In genomic region chr9:118731650-118732049, GRCm38 (mm10) we compare ENCODE assay signal across 14 mouse cellular contexts.
A peak's percentile ranks its signal among the peaks of the same experiment; 100 is the strongest.
DNase-seq lines count a peak whose midpoint lies in the region; ATAC-seq and TF ChIP-seq lines count a peak whose summit lies in the region.
"Had no signal": no experiment of that assay in that cellular context is flagged by ENCODE, and none has a peak within 500 bp of the region (broad histone marks: within the 10 kb centered on the region; RNA-seq: fewer than 3 reads in every experiment).

No protein-coding gene starts in this region.

- H3K36me3 ChIP-seq in liver, postnatal 0 days (replicated peaks; ENCODE audit: insufficient read depth, low read length): no peaks in the 10 kb centered on the region
- no peaks in the 10 kb centered on the region for H3K36me3 ChIP-seq in liver, embryonic 12.5 days
- no peaks in the 10 kb centered on the region for H3K36me3 ChIP-seq in limb, embryonic 15.5 days
- H3K36me3 ChIP-seq in stomach, postnatal 0 days (ENCODE audit: control insufficient read depth, insufficient read depth, low read length): no peaks in the 10 kb centered on the region
- H3K36me3 ChIP-seq: G1E had no signal

- no peak for TF ChIP-seq EP300 in liver, postnatal 0 days (IDR thresholded peaks at IDR 0.05; ENCODE audit: low read depth)
- peak; percentile 64 for TF ChIP-seq EP300 in stomach, postnatal 0 days (optimal IDR thresholded peaks at IDR 0.05)

- WGBS in liver, postnatal 0 days (ENCODE audit: insufficient replicate concordance): 39% methylated on average over 6 of the region's 6 CpGs
- 51% methylated on average over 6 of the region's 6 CpGs for WGBS in liver, embryonic 12.5 days (ENCODE audit: insufficient replicate concordance)
- WGBS in limb, embryonic 15.5 days: 49% methylated on average over 6 of the region's 6 CpGs
- 12% methylated on average over 6 of the region's 6 CpGs for WGBS in stomach, postnatal 0 days

- no peaks in the 10 kb centered on the region for H3K27me3 ChIP-seq in liver, postnatal 0 days (ENCODE audit: insufficient read depth, low read length)
- H3K27me3 ChIP-seq in liver, embryonic 12.5 days (replicated peaks): 0 out of 2 replicates have a peak, but pooled peaks cover 4% of the 10 kb centered on the region
- H3K27me3 ChIP-seq in limb, embryonic 15.5 days: no peaks in the 10 kb centered on the region
- no peaks in the 10 kb centered on the region for H3K27me3 ChIP-seq in stomach, postnatal 0 days (ENCODE audit: control insufficient read depth, insufficient read depth, low read length)

- peak overlapping the region; percentile 48; the same call in 1 of the 2 replicates for H3K27ac ChIP-seq in liver, postnatal 0 days (ENCODE audit: low read depth)
- H3K27ac ChIP-seq in liver, embryonic 12.5 days: no peak overlapping the region
- peak overlapping the region; percentile 62 for H3K27ac ChIP-seq in limb, embryonic 15.5 days
- peak overlapping the region; percentile 86 for H3K27ac ChIP-seq in stomach, postnatal 0 days (replicated peaks)

- TF ChIP-seq CTCF in liver, postnatal 0 days (IDR thresholded peaks at IDR 0.05; ENCODE audit: low read depth): no peak
- TF ChIP-seq CTCF in stomach, postnatal 0 days (IDR thresholded peaks at IDR 0.05; ENCODE audit: low read depth): no peak

- H3K9me3 ChIP-seq in liver, postnatal 0 days (ENCODE audit: low read length): no peaks in the 10 kb centered on the region
- no peaks in the 10 kb centered on the region for H3K9me3 ChIP-seq in liver, embryonic 12.5 days (replicated peaks)
- H3K9me3 ChIP-seq in limb, embryonic 15.5 days: no peaks in the 10 kb centered on the region
- H3K9me3 ChIP-seq in stomach, postnatal 0 days (ENCODE audit: control insufficient read depth, low read length): no peaks in the 10 kb centered on the region

- H3K4me2 ChIP-seq in liver, postnatal 0 days (ENCODE audit: low read depth, low read length): no peak overlapping the region
- H3K4me2 ChIP-seq in liver, embryonic 12.5 days: no peak overlapping the region
- H3K4me2 ChIP-seq in limb, embryonic 15.5 days: no peak overlapping the region
- H3K4me2 ChIP-seq in stomach, postnatal 0 days (replicated peaks; ENCODE audit: low read depth): no peak overlapping the region

- DNase-seq in adrenal gland, adult 2 months: peak; percentile 19
- DNase-seq in adrenal gland, postnatal 36 days: no peak
- no peak for DNase-seq in liver, postnatal 0 days
- DNase-seq in stomach, postnatal 0 days (ENCODE audit: low spot score): no peak
- no peak for DNase-seq in layer of hippocampus, postnatal 14 days (ENCODE audit: low spot score in 2 of 2)
- no peak for DNase-seq in cerebellum, adult 8-10 months
- DNase-seq: adrenal gland, adult 8-10 months; cerebellum, adult 18-20 months; liver; thymus, postnatal 36 days had no signal

- H3K4me1 ChIP-seq in liver, postnatal 0 days (ENCODE audit: insufficient read depth): no peaks in the 10 kb centered on the region; the same call in 1 of the 2 replicates
- H3K4me1 ChIP-seq in liver, embryonic 12.5 days: peaks cover 12% of the 10 kb centered on the region; the same call in 1 of the 2 replicates
- peaks cover 28% of the 10 kb centered on the region for H3K4me1 ChIP-seq in limb, embryonic 15.5 days
- peaks cover 10% of the 10 kb centered on the region for H3K4me1 ChIP-seq in stomach, postnatal 0 days (replicated peaks; ENCODE audit: control insufficient read depth, insufficient read depth)

- no peak overlapping the region for H3K9ac ChIP-seq in liver, postnatal 0 days (replicated peaks)
- no peak overlapping the region for H3K9ac ChIP-seq in liver, embryonic 12.5 days
- no peak overlapping the region for H3K9ac ChIP-seq in limb, embryonic 15.5 days
- no peak overlapping the region for H3K9ac ChIP-seq in stomach, postnatal 0 days (ENCODE audit: low read length)

- H3K4me3 ChIP-seq in liver, postnatal 0 days (ENCODE audit: low read depth, low read length): no peak overlapping the region
- H3K4me3 ChIP-seq in liver, embryonic 12.5 days: no peak overlapping the region
- no peak overlapping the region for H3K4me3 ChIP-seq in limb, embryonic 15.5 days
- H3K4me3 ChIP-seq in stomach, postnatal 0 days (ENCODE audit: low read depth, low read length): no peak overlapping the region
- H3K4me3 ChIP-seq: erythroblast, embryonic 14.5 days had no signal

- no peak for ATAC-seq in liver, postnatal 0 days
- ATAC-seq in liver, embryonic 12.5 days: no peak
- ATAC-seq in limb, embryonic 15.5 days (ENCODE audit: insufficient number of reproducible peaks, low FRiP score, low TSS enrichment, low read depth): no peak
- peak; percentile 80; the same call in 1 of the 2 replicates for ATAC-seq in stomach, postnatal 0 days (ENCODE audit: low FRiP score, low TSS enrichment)
